Mouse (Mus musculus) megakaryocyte, embryonic 14.5 days (primary cell): ENCODE measurements around the gene Tmem123.

ENCODE experiments used
- FLI1 ChIP-seq: IDR thresholded peaks from 2 replicates; pipeline ENCODE4 v1.6.1; 2012; ENCODE audit warnings: low read length, inconsistent platforms, mixed read lengths
- GATA1 ChIP-seq: IDR thresholded peaks from 3 replicates; pipeline ENCODE4 v1.6.1; 2012; ENCODE audit warnings: mixed read lengths, low read length, inconsistent platforms, borderline replicate concordance

DNA sequence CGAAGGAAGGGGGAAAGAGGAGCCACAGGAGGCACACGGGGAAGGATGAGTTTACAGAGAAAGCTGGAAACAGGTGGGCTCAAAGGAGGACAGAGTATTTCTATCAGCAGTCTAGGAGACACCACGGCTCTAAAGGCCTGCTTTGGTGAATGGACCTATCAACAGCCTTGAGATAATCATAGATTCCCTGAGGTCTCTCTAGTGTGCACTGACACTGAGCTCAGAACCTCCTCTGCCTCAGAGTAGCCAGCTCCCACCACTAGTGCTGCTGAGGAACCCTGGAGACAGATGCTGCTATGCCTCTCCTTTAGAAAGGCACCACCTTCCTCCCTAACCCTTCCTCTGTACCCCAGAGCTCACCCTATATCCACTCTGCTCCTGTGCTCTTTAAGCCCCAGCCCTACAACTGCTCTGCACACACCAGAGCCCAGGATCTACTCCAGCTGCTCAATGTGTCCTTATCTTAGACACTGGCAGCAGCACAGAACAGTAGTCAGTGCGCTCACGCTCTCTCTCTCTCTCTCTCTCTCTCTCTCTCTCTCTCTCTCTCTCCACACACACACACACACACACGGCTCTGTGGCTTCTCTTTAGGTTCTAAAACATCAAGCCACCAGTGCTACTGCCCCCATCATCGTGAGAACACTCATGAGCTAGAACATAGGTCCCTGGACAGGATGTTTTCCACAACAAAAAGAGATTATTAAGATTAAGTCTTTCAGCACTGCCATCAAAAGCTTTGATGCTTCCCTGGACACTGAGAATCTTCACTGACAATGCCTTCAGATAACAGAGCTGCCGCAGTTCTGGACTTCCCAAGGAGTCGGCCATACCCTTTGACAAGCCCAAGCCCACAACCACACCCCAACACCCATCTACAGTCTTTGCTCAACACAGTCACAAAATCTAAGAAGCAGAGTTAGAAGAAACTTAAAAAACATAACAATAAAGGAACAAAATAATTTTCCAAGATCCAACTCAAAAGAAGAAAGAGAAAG, 66.0 kb downstream of the Tmem123 start:
- TF ChIP-seq GATA1, result no peak
- no peak for TF ChIP-seq FLI1
